Mouse (Mus musculus) skeletal muscle tissue, adult 2 months (tissue): ENCODE data around the gene Bcs1l.

Source experiments
- DNase-seq: peaks from one replicate; pipeline ENCODE4 v3.0.0-alpha.2; 2012; ENCODE audit warnings: low read depth, low spot score

The Bcs1l gene

GRCm38 (mm10) chr1:74587773-74588445 is at the start of gene Bcs1l, which contains the start of gene Zfp142:
Bcs1l (plus strand) TSS chr1:74588289.
Zfp142 (minus strand) TSS chr1:74588246.
- peak; percentile 98 for DNase-seq

GRCm38 (mm10) chr1:74538650-74539049 is 49.4 kb upstream of the Bcs1l start:
- DNase-seq = peak; percentile 89

GRCm38 (mm10) chr1:74542451-74542961 is 45.6 kb upstream of the Bcs1l start, which contains the start of gene Plcd4:
Plcd4 (plus strand) TSS chr1:74542888.
- peak; percentile 79 for DNase-seq

- DNase-seq = no peak
These were observed 43.9 kb upstream of the Bcs1l start, which contains the start of gene Usp37 for GRCm38 (mm10) chr1:74544184-74544583. Usp37 (minus strand) TSS chr1:74544284.

- DNase-seq = no peak
These were observed 29.0 kb upstream of the Bcs1l start for GRCm38 (mm10) chr1:74559061-74559460.

- DNase-seq = no peak
These were observed 22.3 kb upstream of the Bcs1l start for GRCm38 (mm10) chr1:74565834-74566233.

- no peak for DNase-seq
These were observed 18.1 kb upstream of the Bcs1l start for GRCm38 (mm10) chr1:74569739-74570719.

- DNase-seq = no peak
These were observed 5.5 kb upstream of the Bcs1l start for GRCm38 (mm10) chr1:74582621-74583020.

GRCm38 (mm10) chr1:74584616-74585398 is 3.3 kb upstream of the Bcs1l start:
- DNase-seq = peak; percentile 93

GRCm38 (mm10) chr1:74587233-74587772 is 786 bp upstream of the Bcs1l start:
- no peak for DNase-seq

- DNase-seq = no peak
These were observed 6.3 kb downstream of the Bcs1l start for GRCm38 (mm10) chr1:74594434-74594833.

GRCm38 (mm10) chr1:74600501-74601266 is 12.6 kb downstream of the Bcs1l start:
- no peak for DNase-seq

GRCm38 (mm10) chr1:74601267-74601962 is 13.3 kb downstream of the Bcs1l start, which contains the start of the genes Rnf25 and Stk36:
Rnf25 (minus strand) TSS chr1:74601397.
Stk36 (plus strand) TSS chr1:74601445.
- DNase-seq = peak; percentile 74

GRCm38 (mm10) chr1:74624183-74624582 is 36.1 kb downstream of the Bcs1l start:
- no peak for DNase-seq

GRCm38 (mm10) chr1:74626076-74626475 is 38.0 kb downstream of the Bcs1l start:
- no peak for DNase-seq

- no peak for DNase-seq
These were observed 39.9 kb downstream of the Bcs1l start for GRCm38 (mm10) chr1:74628001-74628400.

- DNase-seq = no peak
These were observed 44.6 kb downstream of the Bcs1l start for GRCm38 (mm10) chr1:74632734-74633133.
